Mouse (Mus musculus) cerebellum, postnatal 4 days (tissue): ENCODE measurements at regions not wholly inside any gene's neighbourhood (a gene's known extent, or its start where the extent isn't known, plus 50 kb on each side); places are given as distances from the start of the nearest gene placed in this dataset.

Source experiments
- DNase-seq, 2 experiments: peaks; one replicate each; pipeline ENCODE4 v3.0.0; 2022; ENCODE audit warnings: low spot score in 2 of 2, mixed read lengths in 1 of 2

DNA sequence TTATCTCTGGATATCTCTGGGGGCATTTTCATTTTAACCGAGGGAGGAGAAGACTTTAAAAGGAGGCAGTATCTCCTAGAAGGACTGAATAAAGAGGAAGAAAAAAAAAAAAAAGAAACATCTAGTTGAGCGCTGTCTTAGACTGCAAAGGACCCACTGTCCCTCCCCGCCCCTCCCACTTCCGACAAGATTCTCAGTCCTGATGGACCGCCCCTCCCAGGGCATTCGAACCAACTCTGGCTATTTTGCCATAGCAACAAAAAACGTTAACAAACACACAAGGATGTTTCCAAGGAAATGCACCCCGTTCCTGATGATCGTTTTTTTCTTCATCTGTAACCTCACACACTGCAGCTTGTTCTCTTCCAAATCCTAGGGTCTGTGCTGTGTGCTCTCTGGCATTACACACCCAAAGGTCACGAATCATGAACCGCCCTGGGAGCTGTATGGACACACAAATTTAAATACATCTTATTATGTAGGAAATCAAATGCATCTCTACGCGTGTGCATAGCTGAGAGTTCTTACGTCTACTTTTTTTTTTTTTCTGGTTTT is 75.8 kb downstream of the Rnd3 start:
- DNase-seq, result no peak

DNA sequence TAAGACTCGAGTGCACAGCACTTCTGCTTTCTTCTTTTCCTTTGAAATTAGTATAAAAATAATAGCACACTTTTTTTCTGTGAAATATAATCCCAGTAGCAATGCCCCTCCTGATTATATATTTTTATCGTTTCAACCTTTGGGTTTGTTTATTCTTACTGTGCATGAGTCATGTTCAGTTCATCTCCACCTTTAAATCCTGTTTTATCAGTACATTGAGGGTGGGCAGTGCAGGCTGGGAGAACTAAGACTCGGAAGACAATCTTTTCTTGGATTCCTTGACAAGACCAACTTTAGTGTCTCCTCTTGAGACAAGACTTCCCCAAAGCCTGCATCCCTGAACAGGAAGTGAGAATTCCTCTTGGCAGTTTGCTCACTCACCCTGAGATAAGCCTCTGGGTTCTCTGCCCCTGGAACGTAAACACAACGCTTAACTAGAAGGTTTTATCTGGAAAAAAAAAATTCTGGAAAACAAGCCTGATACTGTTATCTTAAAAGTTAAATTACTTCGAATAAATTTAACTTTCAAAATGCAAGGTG is 76.5 kb downstream of the Rnd3 start:
- DNase-seq, result no peak

DNA sequence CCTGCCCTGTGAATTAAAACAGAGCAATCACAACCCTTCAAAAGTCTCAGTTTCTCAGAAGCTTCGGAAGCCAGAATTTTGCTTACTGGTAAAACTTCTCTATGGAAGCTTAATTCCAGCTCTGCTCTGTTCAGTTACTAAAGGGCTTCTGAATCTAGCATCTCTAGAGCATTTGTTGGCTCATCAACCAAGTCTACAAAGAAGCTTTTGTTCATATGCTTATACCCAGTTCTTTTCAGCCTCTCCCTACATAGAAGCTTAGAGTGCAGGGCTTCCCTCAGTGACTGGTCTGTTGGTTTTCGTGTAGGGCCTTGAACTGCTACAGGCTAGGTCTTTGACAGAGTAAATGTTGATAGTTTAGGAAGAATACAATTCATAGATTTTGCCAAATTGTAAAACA is 78.0 kb downstream of the Rnd3 start:
- no peak for DNase-seq

DNA sequence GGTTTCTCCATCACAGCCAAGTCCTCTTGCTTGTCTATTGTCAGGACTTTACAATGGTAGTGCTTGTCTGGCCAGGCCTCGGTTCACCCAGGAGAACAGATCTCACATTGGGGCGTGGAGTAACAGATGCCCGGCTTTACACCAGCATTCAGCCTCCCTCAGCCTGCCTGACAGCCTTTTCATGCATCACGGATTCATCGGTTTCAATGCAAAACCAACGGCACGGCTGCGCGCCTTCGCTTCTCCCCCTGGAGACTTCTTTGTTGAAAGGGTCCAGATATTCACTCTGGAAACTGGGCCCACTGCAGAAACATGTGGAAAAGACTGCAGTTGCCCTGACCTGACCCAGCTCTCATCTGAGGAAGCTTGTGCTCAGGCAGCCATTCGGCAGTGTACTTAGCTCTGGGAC is 82.5 kb downstream of the Rnd3 start:
- peak in 1 of 2 experiments; percentile 56 for DNase-seq

DNA sequence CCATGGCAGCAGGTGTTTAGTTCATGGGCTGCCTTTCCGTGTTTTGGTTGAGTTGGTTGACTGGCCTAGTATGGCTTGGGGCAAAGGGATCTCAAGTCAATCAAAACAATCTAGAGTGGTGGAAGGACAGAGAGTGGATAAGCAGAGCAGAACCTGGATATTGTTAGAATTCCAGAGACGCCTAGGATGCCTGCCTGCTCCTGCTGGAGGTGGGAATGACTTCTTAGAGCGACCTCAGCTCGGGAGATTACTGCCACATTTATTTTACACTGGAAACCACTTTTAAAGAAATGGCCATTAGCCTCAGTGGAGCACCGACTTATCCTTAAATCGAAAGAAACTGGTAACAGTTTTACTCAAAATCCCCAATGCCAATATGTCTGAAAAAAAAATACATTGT is 83.1 kb downstream of the Rnd3 start:
- DNase-seq, result no peak

DNA sequence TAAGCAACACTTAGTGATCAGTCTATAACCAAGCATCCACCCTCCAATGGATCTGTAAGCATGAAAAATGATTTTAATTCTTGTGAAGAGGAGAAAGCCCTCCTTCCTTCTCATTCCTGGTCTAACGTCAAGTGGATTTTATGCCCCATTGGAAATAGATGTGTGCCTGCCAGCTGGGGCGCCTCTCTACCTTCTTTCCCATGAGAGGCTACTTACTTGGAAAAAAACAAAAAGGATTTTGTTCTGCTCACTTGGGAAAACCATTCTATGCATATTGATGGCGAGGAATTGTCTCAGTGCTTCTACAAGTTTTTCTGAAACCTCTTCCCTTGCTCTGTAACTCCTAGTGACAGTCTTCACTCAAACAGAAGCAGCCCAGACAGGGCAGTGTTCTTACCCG is 84.1 kb downstream of the Rnd3 start:
- no peak for DNase-seq

DNA sequence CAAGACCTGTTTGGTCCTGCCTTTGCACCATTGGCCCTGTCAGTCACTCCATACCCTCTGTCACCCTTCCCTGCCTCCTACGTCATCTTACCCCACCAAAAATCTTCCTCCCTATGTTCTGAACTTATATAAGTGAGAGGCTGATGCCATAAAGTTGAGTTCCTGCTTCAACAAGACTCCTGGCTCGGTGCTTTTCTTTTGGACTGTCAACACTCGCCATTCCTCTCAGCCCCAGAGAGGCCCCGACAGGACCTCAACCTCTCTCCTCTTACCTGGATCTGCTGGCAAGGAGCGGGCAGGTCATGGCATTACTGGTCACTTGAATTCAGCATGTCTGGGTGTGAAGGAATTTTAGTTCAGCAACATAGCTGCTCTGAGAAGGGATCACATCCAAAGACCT is 86.9 kb downstream of the Rnd3 start:
- no peak for DNase-seq

DNA sequence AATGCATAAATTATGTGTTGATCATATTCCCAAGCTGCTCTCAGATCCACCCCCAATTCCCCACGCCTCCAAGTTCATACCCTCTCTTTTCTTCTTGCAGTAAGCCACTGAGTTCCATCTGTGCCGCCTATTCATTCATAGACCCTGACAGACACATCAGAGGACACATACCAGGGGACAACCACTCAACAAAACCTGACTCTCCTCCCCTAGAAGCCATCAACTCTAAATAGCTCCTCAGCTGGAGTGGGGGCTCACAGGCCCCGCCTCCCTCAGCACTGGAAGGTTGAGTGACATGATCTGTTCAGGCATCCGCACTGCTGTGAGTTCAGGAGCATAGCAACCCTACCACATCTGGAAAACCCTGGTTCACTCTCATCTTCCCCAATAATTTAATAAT is 90.8 kb downstream of the Rnd3 start:
- DNase-seq, result no peak

DNA sequence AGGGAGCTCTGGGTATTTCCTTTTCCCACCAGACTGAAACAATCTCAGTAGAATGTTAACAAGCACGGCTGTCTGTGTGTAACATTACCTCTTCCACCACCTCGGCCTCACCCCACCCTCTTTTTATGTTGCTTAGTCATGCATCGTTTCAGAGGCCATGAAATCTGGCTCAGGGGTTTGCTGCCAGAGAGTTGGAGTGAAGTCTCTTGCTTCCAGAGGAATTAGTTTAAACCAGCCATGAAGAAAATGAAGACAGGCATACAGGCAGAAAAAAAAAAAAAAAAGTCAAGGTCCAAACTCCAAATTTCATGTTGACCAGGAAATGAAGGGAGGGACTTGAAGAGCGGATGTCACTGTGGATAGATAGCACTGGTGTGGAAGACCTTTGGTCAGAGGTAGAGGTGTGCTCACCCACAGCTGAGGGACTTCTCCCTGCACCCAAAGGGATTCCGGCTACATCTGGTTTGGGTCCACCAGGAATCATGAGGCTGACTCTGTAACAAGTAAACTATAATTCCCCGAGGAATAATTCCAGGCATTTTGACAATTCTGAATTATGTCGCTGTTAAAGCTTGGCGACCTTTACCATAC is 92.7 kb downstream of the Rnd3 start:
- DNase-seq, result no peak

DNA sequence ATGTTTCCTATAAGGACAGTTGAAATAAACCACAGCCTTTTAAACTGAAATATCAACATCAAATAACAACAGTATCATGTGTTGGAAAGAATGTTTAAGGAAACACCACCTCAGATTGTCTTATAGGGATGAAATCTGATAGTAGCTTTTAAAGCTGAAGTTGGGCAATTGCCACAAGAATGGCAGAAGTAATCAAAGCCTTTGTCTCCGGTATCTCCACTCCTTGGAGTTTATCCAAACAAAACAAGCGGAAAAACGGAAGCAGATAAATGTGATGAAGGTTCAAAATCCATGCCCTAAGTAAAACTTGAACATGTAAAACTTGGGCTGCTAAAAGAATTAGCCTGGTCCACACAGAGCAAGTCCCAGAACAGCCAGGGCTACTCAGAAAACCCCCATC is 93.6 kb downstream of the Rnd3 start:
- DNase-seq, result no peak

DNA sequence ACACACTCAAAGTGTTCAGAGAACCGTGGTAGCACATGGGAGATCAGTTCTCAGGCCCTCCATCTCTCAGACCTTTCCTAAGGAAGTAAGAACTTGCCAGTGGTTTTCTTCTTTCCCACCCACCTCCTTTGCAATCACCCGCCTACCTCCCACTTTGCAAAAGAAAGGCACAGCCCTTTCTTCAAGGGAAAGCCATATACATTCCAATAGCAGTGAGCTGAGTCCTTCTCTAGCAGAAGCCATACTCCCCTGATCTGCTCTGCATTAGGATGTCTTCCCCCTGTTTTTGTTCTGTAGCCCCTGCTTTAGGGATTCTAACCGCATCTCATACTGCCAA is 99.1 kb downstream of the Rnd3 start:
- DNase-seq, result no peak

DNA sequence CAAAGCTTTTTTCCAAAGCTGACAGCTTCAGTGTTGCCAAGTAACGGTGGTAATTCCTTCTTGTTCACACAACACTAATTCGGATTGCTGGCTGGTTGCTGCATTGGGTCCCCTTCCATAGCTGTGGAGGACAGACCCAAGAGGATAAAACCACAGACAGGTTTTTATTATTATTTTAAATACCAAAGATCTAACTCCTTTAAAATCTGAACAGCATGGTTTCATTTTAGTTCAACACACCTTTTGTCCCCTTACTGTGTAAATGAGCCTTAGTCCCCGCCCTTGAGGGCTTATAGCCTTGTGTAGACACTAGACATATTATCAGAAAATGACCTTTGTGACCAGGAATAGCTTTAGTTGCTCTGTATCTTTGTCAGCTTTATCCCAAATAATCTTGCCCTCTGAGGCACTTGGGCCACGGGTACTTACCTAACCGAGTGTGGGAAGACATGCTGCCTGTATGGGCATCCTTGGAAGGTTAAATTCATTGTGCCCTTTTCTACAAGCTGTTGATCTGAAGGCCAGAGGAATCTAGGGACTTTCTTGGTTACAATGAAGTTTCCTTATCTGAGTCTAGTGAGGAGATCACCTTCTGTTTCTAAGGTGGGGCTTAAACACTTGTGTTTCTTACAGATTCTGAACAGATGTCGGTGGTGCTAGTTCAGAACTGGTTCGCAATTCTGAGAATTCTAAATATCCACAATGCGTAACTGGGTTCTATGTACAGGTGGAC is 99.6 kb downstream of the Rnd3 start:
- DNase-seq, result no peak

DNA sequence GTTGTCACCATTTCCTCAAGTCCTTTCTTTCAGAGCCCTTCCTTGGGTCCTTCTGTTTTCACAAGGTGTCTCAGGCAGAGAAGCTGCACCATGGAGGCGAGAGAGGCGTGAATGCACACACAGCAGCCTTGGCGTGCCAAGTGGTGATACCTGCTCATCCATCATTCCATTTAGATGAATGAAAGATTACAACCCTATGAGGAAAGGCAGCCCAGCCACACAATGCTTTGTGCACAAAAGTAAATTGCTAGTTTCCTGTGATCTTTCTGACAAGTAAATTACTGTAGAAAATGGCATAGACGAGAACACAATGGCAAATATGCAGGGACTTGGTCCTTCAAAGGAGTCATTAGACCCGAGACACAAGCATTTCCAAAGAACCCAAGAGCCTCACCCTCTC is 101.4 kb downstream of the Rnd3 start:
- no peak for DNase-seq

DNA sequence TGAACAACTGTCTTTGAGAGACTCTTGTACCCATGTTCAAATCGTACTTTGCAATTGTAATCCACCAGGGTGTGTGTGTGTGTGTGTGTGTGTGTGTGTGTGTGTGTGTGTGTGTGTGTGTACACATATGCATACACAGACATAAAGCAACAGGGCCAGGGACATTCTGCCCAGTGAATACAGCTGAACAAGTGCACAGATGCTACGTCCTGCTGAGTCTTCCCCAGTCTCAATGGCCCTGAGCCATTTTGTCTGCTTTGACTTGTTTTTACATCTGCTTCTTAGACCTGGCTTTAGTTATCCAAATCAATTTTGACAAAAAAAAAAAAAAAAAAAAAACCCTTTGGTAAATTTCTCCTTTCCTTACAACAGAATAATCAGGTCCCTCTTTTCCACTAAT is 103.3 kb downstream of the Rnd3 start:
- peak in 1 of 2 experiments; percentile 8 for DNase-seq

DNA sequence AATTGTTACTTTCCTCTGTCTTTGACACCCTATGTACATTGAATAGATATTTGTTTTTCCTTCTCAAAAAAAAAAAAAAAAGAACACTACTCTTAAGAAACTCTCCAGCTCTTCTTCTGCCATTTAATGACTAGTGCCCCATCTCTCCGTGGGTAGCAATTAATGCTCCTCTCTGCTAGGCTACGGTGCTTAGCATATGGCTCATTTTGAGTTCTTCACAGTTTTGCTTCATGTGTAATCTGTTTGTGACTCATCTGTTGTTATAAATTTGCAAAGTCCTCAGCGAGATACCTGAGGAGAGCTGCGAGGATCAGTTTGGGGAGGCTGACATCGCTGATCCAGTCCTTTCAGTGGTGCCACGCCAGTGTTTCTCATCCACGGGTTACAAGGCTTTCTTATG is 107.8 kb downstream of the Rnd3 start:
- DNase-seq, result no peak

DNA sequence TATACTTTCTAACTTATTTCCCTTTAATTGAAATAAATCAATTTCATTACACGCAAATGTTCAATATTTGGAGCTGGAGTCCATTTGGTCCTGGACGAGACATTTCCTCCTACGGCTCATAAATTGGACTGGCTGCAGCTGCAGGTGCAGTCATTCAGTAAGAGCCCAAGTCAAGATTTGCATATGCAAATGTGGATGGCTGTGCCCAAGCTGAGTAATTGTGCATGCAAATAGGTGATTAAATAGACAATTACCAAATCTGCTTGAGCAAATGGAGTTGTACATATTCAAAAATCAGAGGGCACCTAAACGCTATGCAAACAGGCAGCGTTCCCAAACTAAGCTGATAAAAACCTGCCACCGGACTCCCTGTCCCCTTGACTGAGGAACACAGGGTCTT is 110.2 kb downstream of the Rnd3 start:
- DNase-seq, result no peak

DNA sequence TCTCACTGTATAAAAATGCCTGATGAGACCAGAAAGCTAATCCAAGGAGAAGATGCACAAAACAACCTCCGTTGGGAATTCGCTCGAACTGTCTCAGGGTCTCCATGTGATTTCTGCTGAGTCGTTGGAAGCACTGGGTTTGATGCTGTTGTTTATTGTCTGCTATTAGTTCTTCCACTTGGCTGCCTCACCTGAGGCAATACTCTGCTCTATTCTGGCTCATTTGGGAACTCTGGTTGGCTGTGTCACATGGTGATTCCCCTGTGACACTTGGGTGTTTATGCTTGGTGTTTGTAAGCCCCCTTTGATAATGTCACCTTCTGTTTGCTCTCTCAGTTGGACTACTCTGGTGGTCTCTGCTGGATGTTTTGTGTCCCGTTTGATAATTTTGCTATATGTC is 111.9 kb downstream of the Rnd3 start:
- no peak for DNase-seq

DNA sequence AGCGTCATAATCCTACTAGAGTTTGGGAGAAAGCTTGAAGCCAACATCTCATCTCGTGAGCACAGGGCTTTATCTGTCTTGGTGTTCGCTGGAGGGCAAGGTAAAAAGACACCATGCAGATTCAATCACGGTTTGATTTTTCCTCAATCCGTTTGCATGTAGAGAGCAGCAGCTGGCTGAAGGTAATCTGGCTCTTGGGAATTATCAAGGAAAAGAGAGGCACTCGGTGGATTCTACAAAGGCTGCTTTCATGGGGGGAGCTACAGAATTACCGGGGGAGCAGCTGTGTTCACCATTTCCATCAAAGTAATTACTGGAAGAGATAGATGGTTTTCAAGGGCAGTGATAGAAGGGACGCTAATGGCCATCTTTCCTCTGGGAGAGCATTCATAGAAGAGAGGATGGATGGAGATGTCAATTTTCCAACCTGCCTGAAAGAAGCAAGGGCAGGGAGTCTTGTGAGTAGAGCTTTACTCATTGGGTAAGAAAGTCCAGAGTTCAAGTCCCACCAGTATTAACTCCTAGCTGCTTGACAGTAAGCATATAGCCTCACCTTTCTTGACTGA is 112.6 kb downstream of the Rnd3 start:
- DNase-seq, result no peak

DNA sequence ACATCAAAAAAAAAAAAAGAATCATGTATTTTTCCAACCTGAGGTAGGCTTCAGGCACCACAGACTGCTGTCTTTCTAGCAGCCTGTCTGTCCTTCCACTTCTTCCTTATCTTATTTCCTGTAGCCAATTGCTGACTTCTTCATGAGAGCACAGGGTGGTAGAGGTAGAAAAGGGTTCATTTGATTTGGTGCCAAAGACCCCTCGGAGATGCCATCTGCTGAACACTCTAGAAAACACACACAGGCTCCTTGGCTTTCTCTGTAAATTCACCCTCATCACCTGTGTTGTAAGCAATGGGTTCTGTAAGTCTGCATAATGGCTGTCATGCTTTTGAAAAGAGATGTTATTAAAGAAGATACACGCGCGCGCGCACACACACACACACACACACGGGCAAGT is 115.0 kb downstream of the Rnd3 start:
- DNase-seq, result no peak

DNA sequence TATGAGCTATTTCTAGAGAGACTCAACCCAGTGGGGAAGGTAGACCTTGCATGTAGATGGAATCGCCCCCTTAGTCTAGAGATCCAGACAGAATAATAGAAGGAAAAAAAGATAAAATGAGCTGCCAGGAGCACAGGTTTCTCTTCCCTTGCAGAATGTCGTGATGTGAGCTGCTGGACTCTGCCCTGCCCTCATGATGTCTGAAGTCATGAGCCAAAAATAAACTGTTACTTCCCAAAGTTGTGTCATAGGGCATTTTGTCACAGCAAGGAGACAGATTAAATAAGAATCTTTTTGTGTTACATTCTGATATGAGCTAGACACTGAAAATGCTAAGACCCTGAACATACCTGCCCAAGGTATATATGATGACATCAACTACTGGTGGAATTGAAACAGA is 126.4 kb downstream of the Rnd3 start:
- DNase-seq, result no peak

DNA sequence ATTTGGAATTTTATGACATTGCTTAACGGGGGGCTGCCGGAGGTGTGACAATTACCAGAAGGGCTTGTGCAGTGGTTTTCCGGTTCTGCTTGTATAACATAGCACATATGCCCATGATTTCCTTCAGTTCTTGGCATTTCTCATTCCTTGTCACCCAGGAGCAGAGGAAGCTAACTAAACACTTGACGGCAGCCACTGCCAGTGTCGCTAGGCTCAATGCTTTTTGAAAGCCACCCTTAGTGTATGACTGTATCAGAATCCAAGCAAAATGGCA is 132.8 kb downstream of the Rnd3 start:
- DNase-seq, result no peak

DNA sequence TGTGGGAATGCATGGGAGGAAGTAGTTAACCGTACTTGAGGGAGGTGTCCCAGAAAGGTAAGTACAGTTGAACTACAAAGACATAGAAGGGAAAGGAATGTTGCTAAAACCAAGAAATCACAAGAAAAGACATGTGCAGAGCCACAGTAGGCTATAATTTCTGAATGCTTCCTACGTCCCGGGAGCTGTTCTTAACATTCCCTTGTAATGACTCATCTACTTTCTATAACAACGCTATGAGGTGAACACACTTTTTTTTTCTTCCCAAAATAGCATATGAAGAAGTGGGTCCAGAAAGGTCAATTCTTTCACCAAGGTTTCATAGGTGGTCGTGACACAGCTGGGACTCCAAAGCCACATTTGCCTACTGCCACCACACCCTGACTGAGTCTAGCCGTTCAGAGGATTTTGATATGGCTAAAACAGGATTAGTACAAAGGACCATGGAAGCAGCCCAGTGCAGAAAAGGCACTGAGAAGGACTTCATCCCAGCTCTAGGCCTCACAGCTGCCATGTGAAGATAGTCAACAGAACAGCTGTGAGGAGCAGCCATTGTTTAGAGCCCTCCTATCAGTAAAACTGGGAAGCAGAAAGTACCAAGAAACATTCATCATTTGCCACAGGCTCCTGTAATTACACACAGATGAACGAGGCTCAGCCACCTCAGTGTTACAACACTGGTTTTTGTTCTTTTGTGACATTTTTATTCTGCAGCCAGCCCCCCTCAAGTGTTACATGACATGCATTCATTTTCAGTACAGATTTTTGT is 133.4 kb downstream of the Rnd3 start:
- no peak for DNase-seq

DNA sequence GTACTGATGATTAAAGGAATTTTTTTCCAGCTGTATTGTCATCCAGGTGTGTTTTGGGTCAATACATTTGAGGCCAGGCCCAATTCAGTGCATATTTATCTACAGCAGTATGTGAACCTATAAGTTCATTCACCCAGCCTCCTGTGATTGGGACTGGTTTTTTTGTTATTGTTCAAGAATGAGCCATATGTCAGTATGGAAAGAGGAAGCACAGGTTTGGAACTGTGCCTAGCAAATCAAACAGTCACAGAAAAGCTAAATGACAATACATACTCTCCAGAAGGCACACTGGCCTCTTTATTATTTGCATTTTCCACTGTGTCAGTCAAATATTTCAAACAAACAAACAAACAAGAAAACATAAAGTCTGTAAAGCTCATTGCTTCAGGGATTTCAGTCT is 134.7 kb downstream of the Rnd3 start:
- DNase-seq, result no peak
